Mouse (Mus musculus): ENCODE measurements at regions not wholly inside any gene's neighbourhood (a gene's known extent, or its start where the extent isn't known, plus 50 kb on each side); places are given as distances from the start of the nearest gene placed in this dataset.
A peak's percentile ranks its signal among the peaks of the same experiment; 100 is the strongest.

DNA sequence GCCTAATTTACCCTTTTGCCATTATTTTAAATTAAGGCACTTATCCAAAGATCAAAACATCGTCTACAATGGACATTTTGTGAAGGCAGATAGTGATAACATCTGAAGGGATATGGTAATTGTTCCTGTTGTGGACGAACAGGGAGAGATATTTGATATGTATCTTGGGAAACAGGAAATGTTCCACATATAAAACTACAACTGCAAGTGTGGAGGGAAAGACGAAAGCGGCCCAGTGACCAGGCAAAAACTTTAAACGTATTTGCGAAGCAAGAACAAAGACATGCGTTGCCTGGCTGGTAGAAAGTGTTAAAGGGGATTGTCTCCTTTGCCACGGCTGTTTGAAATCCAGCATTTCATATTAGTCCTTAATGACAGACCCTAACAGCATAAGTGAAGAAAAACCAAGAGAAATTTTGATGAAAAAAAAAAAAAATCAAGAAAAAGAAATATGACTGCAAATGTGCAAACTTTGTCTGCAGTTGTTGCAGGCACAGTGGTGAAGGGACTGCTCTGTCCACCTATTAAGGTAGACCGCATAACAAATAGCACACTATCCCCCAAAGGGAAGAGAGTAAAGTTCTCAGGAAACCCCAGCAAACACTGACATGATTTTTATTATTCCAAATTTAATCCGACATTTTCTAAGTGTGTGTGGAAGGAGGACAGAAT, 431.2 kb upstream of the Ccnh start:
- ATAC-seq (replicated peaks; ENCODE audit: low read depth, poor library complexity, severe bottlenecking): no peak

DNA sequence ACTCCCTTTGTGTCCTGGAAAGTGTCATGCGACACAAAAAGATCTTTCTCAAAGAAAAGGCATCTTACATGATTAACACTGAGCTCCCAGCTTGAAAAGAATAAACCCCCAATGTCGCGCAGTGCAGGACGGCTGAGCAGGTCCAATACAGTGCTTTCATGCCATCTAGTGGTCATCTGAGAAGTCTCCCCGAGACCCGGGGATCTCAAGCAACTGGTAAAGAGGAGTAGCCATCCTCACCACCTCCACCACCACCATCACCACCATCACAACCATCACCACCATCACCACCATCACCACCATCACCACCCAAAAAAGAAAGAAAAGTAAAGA, 430.7 kb upstream of the Ccnh start:
- ATAC-seq (replicated peaks; ENCODE audit: low read depth, poor library complexity, severe bottlenecking): peak; percentile 100

DNA sequence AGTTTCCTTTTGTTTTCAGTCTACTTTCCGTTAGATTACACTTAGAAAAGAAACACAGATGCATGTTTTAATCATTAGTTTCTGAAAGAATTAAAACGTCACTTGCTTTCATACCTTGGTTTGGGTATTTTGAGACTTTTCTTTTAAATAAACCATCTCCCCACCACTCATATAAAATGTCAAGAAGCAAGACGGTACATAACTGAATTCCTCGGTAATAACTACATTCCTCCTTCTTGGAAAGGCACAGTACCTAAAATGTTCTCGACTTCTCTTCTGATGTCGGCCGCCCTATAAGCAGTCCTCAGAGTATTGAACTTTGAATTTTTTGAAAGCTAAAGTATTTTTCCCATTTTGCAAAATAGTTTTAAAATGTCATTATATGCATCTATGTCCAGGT, 430.1 kb upstream of the Ccnh start:
- no peak for ATAC-seq (replicated peaks; ENCODE audit: low read depth, poor library complexity, severe bottlenecking)

DNA sequence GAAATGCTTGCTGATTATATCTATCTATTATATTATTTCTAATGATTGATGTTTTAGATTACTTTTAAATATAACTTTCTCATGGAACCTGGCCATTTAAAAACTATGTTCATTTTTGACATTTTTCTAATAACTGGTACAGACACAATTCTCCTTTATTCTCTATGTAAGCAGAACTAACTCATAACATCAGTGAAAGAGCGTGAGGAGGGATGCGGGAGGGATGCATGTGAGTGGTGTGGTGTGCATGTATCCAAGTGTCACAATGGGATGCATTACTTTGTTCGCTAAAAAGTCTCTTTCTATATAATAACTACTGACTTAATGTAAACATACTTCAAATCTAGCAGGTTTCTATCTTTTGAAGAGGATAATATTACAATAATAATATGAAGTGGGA, 428.7 kb upstream of the Ccnh start:
- no peak for ATAC-seq (replicated peaks; ENCODE audit: low read depth, poor library complexity, severe bottlenecking)

DNA sequence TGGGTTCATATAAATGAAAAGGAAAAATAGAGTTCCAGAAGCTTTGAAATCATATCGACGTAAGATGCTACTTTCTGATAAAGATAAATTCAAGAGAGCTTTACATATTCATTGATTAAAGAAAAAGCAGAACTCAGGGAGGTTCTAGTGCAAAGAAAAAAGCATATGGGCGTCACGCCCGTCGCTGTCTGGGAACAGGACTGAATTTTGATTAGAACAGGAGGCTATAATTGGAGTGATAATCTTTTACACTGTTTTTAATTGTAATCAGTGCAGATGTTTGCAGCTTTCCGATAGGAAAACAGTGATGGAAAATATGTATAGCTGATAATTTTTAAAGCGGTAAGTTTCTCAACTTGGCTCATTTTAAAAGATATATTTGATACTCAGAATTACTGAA, 428.2 kb upstream of the Ccnh start:
- ATAC-seq (replicated peaks; ENCODE audit: low read depth, poor library complexity, severe bottlenecking): no peak

DNA sequence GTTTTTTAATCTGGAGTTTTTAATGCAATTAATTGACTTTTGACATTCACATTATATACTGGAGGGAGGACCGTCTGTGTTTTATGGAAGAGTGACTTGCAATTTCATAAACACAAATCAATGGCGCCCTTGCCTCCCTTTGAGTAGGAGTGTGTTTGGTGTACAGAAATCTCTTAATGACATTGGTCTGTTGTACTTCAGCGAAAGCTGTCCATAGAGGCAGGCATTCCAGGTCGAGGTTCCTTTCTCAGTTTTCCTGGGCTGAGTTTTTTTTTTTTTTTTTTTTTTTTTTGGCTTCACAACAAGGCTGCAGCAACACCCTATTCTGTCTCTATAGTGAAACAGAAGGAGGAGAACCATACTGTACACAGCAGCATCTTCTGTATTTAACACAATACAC, 427.4 kb upstream of the Ccnh start:
- no peak for ATAC-seq (replicated peaks; ENCODE audit: low read depth, poor library complexity, severe bottlenecking)

DNA sequence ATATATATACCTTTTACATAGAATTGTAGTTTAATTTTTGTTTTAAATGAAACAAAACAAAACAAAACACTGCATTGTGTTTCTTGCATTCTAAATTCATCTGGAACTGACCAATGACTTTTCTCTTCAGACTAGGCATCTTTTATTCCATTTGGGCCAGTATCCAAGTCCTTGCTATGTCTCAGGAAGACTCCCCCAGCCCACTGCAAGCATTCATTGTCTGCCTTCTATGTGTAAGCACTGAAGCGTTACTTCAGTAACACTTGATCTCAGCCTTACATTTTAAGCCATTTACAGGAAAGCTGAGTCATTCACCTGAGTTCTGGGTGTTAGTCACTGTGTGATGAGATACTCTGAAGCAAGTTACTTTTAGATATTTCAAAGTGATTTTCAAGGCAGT, 425.3 kb upstream of the Ccnh start:
- no peak for ATAC-seq (replicated peaks; ENCODE audit: low read depth, poor library complexity, severe bottlenecking)

DNA sequence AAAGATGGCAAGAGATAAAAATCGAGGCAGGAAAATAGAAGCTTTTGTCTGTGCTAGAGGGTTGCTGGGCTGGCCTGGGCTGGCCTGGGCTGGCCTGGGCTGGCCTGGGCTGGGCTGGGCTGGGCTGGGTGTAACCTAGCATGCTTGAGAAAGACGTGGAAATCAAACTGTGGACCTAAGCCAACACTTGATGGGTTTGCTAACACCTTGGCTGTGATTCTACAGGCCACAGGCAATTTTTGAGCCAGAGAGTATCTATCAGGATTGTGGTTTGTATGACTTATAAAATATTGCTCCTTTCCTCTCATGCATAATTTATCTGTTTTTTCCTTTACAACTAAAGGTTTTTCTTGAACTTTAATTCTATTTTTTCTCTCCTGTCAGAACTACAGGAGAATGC, 417.3 kb upstream of the Ccnh start:
- no peak for ATAC-seq (replicated peaks; ENCODE audit: low read depth, poor library complexity, severe bottlenecking)

DNA sequence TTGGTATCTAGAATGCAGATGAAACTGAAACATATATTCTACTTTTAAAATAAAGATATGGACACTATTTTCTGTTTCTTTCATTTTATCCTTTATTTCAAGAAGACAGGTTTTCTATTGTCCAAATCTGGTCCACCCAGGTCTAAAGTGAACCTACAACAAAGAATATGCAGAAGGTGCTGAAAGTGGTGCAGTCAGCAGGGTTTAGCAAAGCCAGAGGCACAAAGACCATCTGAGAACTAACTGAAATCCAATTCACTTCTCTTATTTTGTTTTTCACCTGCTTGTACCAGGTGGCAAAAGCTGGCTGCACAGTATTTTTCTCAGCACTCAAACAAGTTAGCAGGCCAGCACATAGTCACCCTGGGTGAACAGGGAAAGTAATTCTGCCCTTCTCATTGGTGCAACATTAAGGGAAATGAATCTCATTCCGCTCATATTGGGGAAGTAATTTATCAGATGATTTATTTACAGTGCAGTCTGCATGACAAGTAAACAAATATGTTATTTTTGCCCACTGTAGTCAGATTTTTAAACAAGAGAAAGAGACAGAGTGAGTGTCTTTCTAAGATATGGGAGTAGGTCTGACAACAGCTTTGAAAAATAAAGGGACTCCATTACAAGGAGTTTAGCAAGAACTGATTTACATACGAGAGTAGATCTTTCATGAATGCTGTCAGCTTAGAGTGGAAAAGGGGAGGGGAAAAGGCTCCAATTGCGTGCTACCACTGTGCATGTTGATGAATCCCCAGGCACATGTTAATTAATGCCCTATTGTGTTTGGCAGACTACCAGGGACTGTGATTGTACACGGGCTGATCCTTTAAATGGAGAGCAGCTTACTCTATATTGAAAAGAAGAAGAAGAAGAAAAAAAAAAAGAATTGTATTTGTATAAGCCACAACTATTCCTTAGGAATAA, 405.9 kb upstream of the Ccnh start:
- no peak for ATAC-seq (replicated peaks; ENCODE audit: low read depth, poor library complexity, severe bottlenecking)

DNA sequence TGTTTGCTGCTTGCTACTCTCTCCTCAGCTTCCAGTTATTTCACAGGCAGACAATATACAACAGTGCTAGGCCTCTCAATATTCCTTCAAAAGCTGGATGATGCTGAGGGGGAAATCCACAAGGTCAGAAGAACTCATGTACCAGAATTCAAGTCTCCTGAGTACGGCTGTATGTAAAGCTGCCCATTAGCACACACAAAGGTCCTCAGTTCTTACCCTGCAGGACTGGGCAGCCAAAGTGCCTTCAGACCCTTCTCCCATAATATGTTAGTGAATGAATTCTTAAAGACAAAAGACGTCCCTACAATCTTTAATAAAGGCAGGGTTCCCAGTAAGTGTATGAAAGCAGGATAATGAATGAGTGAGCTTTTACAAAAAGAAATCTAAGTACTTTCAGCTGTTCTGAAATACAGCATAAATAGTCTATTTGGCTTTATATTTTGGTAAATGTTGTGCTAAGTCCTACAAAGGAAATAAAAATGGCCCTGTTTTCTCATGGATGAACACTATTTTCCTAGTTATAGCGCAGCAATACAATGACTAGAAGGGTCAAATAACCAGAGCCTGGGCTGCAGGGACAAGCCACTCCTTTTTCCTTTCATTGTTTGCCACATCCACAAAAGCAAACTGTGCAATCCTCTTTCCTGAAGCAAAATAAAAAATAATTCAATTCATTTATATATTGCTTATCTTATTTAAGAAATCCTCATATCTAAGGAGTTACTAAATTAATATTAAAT, 384.8 kb upstream of the Ccnh start:
- ATAC-seq (replicated peaks; ENCODE audit: low read depth, poor library complexity, severe bottlenecking): no peak

DNA sequence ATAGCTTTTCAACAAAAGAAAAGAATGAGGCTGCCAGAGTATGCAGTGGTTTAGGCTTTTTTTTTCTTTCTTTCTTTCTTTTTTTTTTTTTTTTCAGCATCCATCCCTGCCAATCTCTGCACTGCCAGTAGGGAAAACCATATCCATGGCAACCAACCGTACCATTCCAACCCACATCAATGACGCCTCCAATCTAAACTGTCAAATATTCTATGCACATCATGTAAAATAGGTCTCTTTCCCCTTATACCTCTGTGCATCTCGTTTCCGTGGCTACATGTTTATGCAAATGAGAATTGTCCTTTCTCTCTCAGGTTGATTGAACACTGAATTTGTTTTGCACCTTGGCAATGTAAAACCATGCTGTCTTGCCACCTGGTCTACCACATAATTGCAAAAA, 384.0 kb upstream of the Ccnh start:
- ATAC-seq (replicated peaks; ENCODE audit: low read depth, poor library complexity, severe bottlenecking): no peak

DNA sequence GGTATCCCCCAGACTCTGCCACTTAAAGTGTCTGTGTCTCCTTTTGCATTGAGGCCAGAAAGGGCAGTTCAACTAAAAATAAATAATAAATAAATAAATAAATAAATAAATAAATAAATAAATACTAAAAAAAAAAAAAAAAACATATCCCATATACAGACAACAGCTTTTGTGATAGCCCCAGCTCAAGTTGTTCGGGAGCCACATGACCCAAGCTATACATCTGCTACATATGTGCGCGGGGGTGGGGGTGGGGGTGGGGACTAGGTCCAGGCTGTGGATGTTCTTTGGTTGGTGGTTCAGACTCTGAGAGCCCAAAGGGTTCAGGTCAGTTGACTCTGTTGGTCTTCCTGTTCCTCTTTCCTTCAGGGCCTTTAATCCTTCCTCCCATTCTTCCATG, 379.6 kb upstream of the Ccnh start:
- no peak for ATAC-seq (replicated peaks; ENCODE audit: low read depth, poor library complexity, severe bottlenecking)
